ENCODE assay signal across 8 mouse cellular contexts in genomic region chr15:26469901-26470383, GRCm38 (mm10).
DNase-seq lines count a peak whose midpoint lies in the region; ATAC-seq and TF ChIP-seq lines count a peak whose summit lies in the region.

No protein-coding gene starts in this region.

- ATAC-seq in frontal cortex, adult (ENCODE audit: low TSS enrichment): peak; percentile 98
- peak; percentile 90 for ATAC-seq in forebrain, embryonic 16.5 days
- peak; percentile 54 for ATAC-seq in midbrain, postnatal 0 days (ENCODE audit: low FRiP score)

- no peak overlapping the region for H3K4me2 ChIP-seq in forebrain, embryonic 16.5 days (ENCODE audit: low read length)
- H3K4me2 ChIP-seq in midbrain, postnatal 0 days (ENCODE audit: low read depth, low read length, poor library complexity, severe bottlenecking): no peak overlapping the region

- H3K4me3 ChIP-seq in forebrain, embryonic 16.5 days (replicated peaks; ENCODE audit: low read length): no peak overlapping the region
- no peak overlapping the region for H3K4me3 ChIP-seq in midbrain, postnatal 0 days (ENCODE audit: low read depth, low read length)

- no peaks in the 10 kb centered on the region for H3K9me3 ChIP-seq in forebrain, embryonic 16.5 days (ENCODE audit: control insufficient read depth, low read length)
- H3K9me3 ChIP-seq in midbrain, postnatal 0 days (ENCODE audit: low read length): no peaks in the 10 kb centered on the region

- no peaks in the 10 kb centered on the region for H3K4me1 ChIP-seq in forebrain, embryonic 16.5 days (replicated peaks; ENCODE audit: control insufficient read depth, insufficient read depth, low read length)
- H3K4me1 ChIP-seq in midbrain, postnatal 0 days (ENCODE audit: insufficient read depth, low read length): no peaks in the 10 kb centered on the region

- H3K36me3 ChIP-seq in forebrain, embryonic 16.5 days (ENCODE audit: control insufficient read depth, insufficient read depth): no peaks in the 10 kb centered on the region
- H3K36me3 ChIP-seq in midbrain, postnatal 0 days (ENCODE audit: insufficient read depth, low read length): no peaks in the 10 kb centered on the region

- H3K9ac ChIP-seq in forebrain, embryonic 16.5 days (replicated peaks; ENCODE audit: low read depth, low read length): no peak overlapping the region
- H3K9ac ChIP-seq in midbrain, postnatal 0 days (replicated peaks; ENCODE audit: low read length, poor library complexity, severe bottlenecking): no peak overlapping the region

- TF ChIP-seq CTCF in midbrain, postnatal 0 days (IDR thresholded peaks at IDR 0.05): peak; percentile 81

- no peak overlapping the region for H3K27ac ChIP-seq in forebrain, embryonic 16.5 days (ENCODE audit: low read length)
- no peak overlapping the region for H3K27ac ChIP-seq in midbrain, postnatal 0 days (ENCODE audit: low read depth, low read length)

- no peaks in the 10 kb centered on the region for H3K27me3 ChIP-seq in forebrain, embryonic 16.5 days (replicated peaks; ENCODE audit: control insufficient read depth, insufficient read depth, low read length)
- H3K27me3 ChIP-seq in midbrain, postnatal 0 days (ENCODE audit: insufficient read depth, low read length): no peaks in the 10 kb centered on the region

- 6% methylated on average over 8 of the region's 8 CpGs for WGBS in forebrain, embryonic 16.5 days
- 14% methylated on average over 8 of the region's 8 CpGs for WGBS in midbrain, postnatal 0 days

- no peak for DNase-seq in frontal cortex, postnatal 25 days (ENCODE audit: low spot score in 2 of 2)
- peak; percentile 3 for DNase-seq in c-Kit-positive CD71-positive TER-119-positive erythroid progenitor cells, embryonic 14.5 days (ENCODE audit: low spot score)
- peak; percentile 4 for DNase-seq in kidney, adult 11 months
- DNase-seq in left cerebral cortex, postnatal 36 days (ENCODE audit: low spot score in 2 of 2): peak; percentile 5 to 23
- peak; percentile 85 for DNase-seq in midbrain, postnatal 0 days (ENCODE audit: low spot score)
- DNase-seq in urinary bladder, postnatal 4 days (ENCODE audit: low spot score in 2 of 2): no peak

- intact Hi-C loops in left cerebral cortex, postnatal 36 days (cut with DNase I): loop anchor here (5.0 to 10.0 kb wide), 4 partner anchors 135 to 762 kb away; no protein-coding TSS in a partner anchor

Comparison
In these comparisons a context has a peak if more than half of its experiments do, and no peak if none do; other contexts are left out.
1. DNase-seq: peak in c-Kit-positive CD71-positive TER-119-positive erythroid progenitor cells, embryonic 14.5 days (single experiment), kidney, adult 11 months (single experiment), left cerebral cortex, postnatal 36 days (2 of 2) and midbrain, postnatal 0 days (single experiment); none in frontal cortex, postnatal 25 days (0 of 2) and urinary bladder, postnatal 4 days (0 of 2).
2. Peak in every context shown above with its lines, with median percentiles within 50 percentile points of each other: ATAC-seq.